Mouse (Mus musculus) hindbrain, embryonic 11.5 days (tissue): ENCODE data around the gene Scarb1. TPM values are rescaled to one million over a fixed set of nuclear protein-coding genes. Genes with fewer than 3 reads are reported as not detected.

Experiments
- ATAC-seq: fragments of 200-750 bp; cut with Nextera tagmentation; 2 replicates; pipeline ENCODE4 v1.8.0; 2017; ENCODE audit warnings: mild to moderate bottlenecking, moderate TSS enrichment, moderate library complexity; ENCODE audit not compliant: low FRiP score
- DNase-seq: peaks from one replicate; pipeline ENCODE4 v3.0.0-alpha.2; 2015; ENCODE audit warnings: low spot score
- H3K27ac ChIP-seq: fragments of 300-500 bp; sonication (generic); 2 replicates; pipeline ENCODE4 v1.5.1; 2014; ENCODE audit warnings: mild to moderate bottlenecking, low read depth, low read length
- H3K27me3 ChIP-seq: fragments of 300-500 bp; sonication (generic); 2 replicates; pipeline ENCODE4 v1.6.1; 2014; ENCODE audit warnings: mild to moderate bottlenecking, low read length, moderate library complexity, mixed read lengths; ENCODE audit not compliant: control insufficient read depth, insufficient read depth
- H3K36me3 ChIP-seq: fragments of 300-500 bp; sonication (generic); 2 replicates; pipeline ENCODE4 v1.6.1; 2014; ENCODE audit warnings: mild to moderate bottlenecking, low read length, moderate library complexity, mixed read lengths; ENCODE audit not compliant: control insufficient read depth, insufficient read depth
- H3K4me1 ChIP-seq: fragments of 300-500 bp; sonication (generic); replicated peaks from 2 replicates; pipeline ENCODE4 v1.6.1; 2014; ENCODE audit warnings: low read length, mixed read lengths; ENCODE audit not compliant: control insufficient read depth, insufficient read depth
- H3K4me2 ChIP-seq: fragments of 300-500 bp; sonication (generic); replicated peaks from 2 replicates; pipeline ENCODE4 v1.6.1; 2014; ENCODE audit warnings: mild to moderate bottlenecking, low read depth, low read length
- H3K4me3 ChIP-seq: fragments of 300-500 bp; sonication (generic); 2 replicates; pipeline ENCODE4 v1.5.1; 2014; ENCODE audit warnings: low read depth, low read length
- H3K9ac ChIP-seq: fragments of 300-500 bp; sonication (generic); 2 replicates; pipeline ENCODE4 v1.6.1; 2014; ENCODE audit warnings: low read depth, low read length
- H3K9me3 ChIP-seq: fragments of 300-500 bp; sonication (generic); 2 replicates; pipeline ENCODE4 v1.6.1; 2016; ENCODE audit warnings: low read length; ENCODE audit not compliant: control insufficient read depth
- WGBS: fragments of 180-500 bp; shearing (Covaris S2); extraction: QIAGEN DNeasy Blood & Tissue Kit; methylation state at CpG from one replicate; pipeline ENCODE4 v1.1.7; 2014; 5-methylcytosine and 5-hydroxymethylcytosine counted together
- polyA plus RNA-seq: library from polyadenylated mRNA; unstranded; fragments of >200 nt; fragmentation: Nextera tagmentation; extraction: Ambion mirVana; gene quantifications from 2 replicates; pipeline ENCODE4 v1.2.1, GENCODE M21; 2014

Scarb1 gene
- polyA plus RNA-seq, 1 experiment from 2014 or later: 20.4 TPM

GRCm38 (mm10) chr5:125383637-125384420, 42.9 kb upstream of the Scarb1 start:
- Histone ChIP-seq H3K9me3 (no peaks in the 10 kb centered on the region), H3K27ac (no peak overlapping the region), H3K4me1 (peaks cover 2% of the 10 kb centered on the region; the same call in 1 of the 2 replicates), H3K4me3 (no peak overlapping the region), H3K27me3 (no peaks in the 10 kb centered on the region), H3K9ac (no peak overlapping the region), H3K36me3 (no peaks in the 10 kb centered on the region), H3K4me2 (no peak overlapping the region)
- WGBS: 86% methylated on average over 3 of the region's 3 CpGs
- no peak for ATAC-seq
- no peak for DNase-seq

DNA sequence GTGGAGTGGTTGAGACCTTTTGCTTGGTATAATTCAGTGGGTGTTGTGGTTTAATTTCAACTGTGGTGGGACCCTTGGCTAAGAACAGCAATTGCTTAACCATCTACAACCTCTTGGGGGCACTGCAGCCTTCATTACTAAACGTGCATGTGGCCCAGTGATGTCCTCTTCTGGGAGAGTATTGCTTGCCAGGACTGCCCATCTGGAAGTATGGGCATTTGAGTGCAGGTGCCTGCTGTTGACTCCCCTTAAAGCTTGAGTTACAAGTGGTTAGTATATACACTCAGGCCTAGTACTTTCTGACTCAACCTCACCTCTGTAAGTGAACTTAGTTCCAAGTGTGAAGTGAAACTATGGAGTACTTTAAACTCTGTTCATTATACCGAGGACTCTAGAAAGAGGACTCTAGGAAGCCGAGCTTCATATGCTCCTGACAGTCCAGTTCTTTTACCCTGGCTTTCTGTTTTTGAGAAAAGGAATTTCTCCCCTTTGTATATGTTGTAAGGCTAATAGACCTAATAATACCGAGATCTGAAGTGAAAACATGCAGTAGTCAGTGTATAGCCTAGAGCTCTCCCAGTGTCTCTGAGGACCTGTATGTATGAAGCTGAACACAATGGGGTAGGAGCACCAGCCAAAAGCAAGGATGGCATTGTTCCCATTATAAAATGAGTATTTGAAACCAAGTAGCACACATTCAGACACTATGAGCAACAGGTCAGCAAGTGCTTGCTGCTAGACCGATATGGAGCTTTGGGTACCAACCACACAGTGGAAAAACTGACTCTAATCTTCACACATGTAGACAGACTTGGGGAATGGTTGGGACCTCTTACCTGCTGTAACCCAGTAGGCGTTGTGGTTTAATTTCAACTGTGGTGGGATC, 42.0 kb upstream of the Scarb1 start:
- ATAC-seq: peak; percentile 64; the same call in 1 of the 2 replicates
- Histone ChIP-seq H3K4me3 (no peak overlapping the region), H3K9me3 (no peaks in the 10 kb centered on the region), H3K9ac (no peak overlapping the region), H3K4me1 (no peaks in the 10 kb centered on the region; the same call in 1 of the 2 replicates), H3K4me2 (no peak overlapping the region), H3K27ac (no peak overlapping the region), H3K36me3 (no peaks in the 10 kb centered on the region), H3K27me3 (no peaks in the 10 kb centered on the region)
- peak; percentile 67 for DNase-seq
- 57% methylated on average over 6 of the region's 6 CpGs for WGBS

DNA sequence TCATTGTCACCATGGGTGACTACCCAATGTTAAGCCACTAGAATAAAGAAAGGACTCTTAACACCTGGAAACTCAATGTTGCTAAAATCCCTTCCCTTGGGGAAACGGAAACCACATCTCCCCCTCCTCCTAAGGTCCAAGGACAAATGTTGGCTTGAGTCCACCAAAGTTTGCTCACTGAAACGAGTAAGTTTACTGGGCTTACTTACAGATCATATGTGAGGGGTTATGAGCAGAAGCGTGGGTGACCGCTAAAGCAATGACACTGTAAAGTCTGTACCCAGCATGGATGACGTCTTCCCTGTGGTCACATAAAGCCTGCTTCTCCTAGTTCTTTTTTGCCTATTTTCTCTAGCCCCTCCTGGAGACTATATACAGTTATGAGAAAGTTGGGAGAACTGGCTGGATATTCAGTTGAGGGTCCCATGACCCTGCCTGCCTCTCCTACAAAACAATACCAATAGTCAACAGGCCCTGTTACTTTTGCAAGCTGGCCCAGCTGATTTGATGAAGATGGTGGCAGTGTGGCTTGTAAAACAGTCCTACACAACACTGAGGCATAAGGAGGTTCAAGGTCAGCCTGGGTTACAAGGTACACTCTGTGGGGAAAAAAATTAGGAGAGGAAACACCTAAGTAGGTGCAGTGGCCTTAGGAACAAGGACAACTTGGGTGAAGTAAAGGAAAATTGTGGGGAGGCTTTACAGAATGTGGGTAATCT, 41.2 kb upstream of the Scarb1 start:
- no peaks in the 10 kb centered on the region; the same call in 1 of the 2 replicates for H3K4me1 ChIP-seq
- no peak overlapping the region for H3K4me2 ChIP-seq
- no peak for DNase-seq
- no peak overlapping the region for H3K27ac ChIP-seq
- H3K9me3 ChIP-seq: no peaks in the 10 kb centered on the region
- H3K4me3 ChIP-seq: no peak overlapping the region
- no peaks in the 10 kb centered on the region for H3K27me3 ChIP-seq
- no peak for ATAC-seq
- 86% methylated on average over 5 of the region's 5 CpGs for WGBS
- no peak overlapping the region for H3K9ac ChIP-seq
- no peaks in the 10 kb centered on the region for H3K36me3 ChIP-seq

DNA sequence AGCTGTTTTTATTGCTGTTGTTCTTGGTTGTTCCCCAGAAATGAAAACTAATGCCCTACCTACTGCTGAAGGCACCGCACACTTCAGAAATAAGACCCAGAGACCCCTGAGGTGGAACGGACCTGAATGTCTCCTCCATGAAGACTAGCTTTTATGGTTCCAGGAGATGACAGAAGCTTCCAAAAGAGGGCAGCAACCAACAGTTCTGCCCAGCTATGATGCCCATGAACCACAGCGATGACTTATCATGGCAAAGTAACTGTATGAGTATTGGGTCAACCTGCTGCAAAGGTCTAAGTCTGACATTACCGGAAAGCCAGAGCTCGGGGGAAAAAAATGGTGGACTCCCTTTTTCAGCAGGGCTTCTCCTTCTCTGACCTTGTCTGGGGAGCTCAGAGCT, 38.0 kb upstream of the Scarb1 start:
- no peak for DNase-seq
- H3K36me3 ChIP-seq: no peaks in the 10 kb centered on the region
- no peak for ATAC-seq
- no peak overlapping the region for H3K9ac ChIP-seq
- no peaks in the 10 kb centered on the region for H3K4me1 ChIP-seq
- 91% methylated on average over 5 of the region's 5 CpGs for WGBS
- H3K27me3 ChIP-seq: no peaks in the 10 kb centered on the region
- H3K9me3 ChIP-seq: no peaks in the 10 kb centered on the region
- no peak overlapping the region for H3K4me2 ChIP-seq
- no peak overlapping the region for H3K27ac ChIP-seq
- H3K4me3 ChIP-seq: no peak overlapping the region

- Histone ChIP-seq H3K4me1 (no peaks in the 10 kb centered on the region), H3K9me3 (no peaks in the 10 kb centered on the region), H3K4me2 (no peak overlapping the region), H3K27ac (no peak overlapping the region), H3K27me3 (no peaks in the 10 kb centered on the region), H3K9ac (no peak overlapping the region), H3K4me3 (no peak overlapping the region), H3K36me3 (no peaks in the 10 kb centered on the region)
- no peak for ATAC-seq
- 59% methylated on average over 7 of the region's 7 CpGs for WGBS
- DNase-seq: no peak
Observed at GRCm38 (mm10) chr5:125377214-125377613, 36.3 kb upstream of the Scarb1 start.

DNA sequence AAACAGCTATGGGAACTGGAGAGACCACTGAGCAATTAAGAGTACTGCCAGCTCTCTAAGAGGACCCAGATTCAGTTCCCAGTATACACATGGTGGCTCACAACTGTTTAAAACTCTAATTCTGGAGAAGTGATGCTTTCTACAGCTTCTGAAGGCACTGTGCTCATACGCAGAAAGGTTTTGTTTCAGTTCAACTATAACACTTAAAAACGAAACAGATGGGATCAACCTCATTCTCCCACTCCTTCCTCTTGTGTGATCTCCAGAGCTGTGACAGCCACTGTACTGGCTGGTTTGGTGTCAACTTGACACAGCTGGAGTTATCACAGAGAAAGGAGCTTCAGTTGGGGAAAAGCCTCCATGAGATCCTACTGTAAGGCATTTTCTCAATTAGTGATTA, 35.0 kb upstream of the Scarb1 start:
- Histone ChIP-seq H3K4me3 (no peak overlapping the region), H3K4me2 (no peak overlapping the region)
- no peak for DNase-seq

GRCm38 (mm10) chr5:125372027-125372426, 31.1 kb upstream of the Scarb1 start:
- WGBS: 81% methylated on average over 4 of the region's 4 CpGs
- DNase-seq: no peak

More for the DNA sequence above, 35.0 kb upstream of the Scarb1 start:
- H3K4me1 ChIP-seq: no peaks in the 10 kb centered on the region
- no peaks in the 10 kb centered on the region for H3K36me3 ChIP-seq
- no peaks in the 10 kb centered on the region for H3K9me3 ChIP-seq
- no peaks in the 10 kb centered on the region for H3K27me3 ChIP-seq
- no peak overlapping the region for H3K9ac ChIP-seq
- no peak for ATAC-seq
- 88% methylated on average over 2 of the region's 2 CpGs for WGBS
- H3K27ac ChIP-seq: no peak overlapping the region

GRCm38 (mm10) chr5:125370950-125371693, 30.2 kb upstream of the Scarb1 start:
- DNase-seq (no peak), ATAC-seq (no peak)
- Histone ChIP-seq H3K4me3 (no peak overlapping the region), H3K27ac (no peak overlapping the region), H3K9me3 (no peaks in the 10 kb centered on the region), H3K4me1 (no peaks in the 10 kb centered on the region), H3K4me2 (no peak overlapping the region), H3K27me3 (no peaks in the 10 kb centered on the region), H3K9ac (no peak overlapping the region), H3K36me3 (no peaks in the 10 kb centered on the region)
- 77% methylated on average over 7 of the region's 7 CpGs for WGBS

More at GRCm38 (mm10) chr5:125372027-125372426, 31.1 kb upstream of the Scarb1 start:
- Histone ChIP-seq H3K9ac (no peak overlapping the region), H3K36me3 (no peaks in the 10 kb centered on the region), H3K9me3 (no peaks in the 10 kb centered on the region), H3K4me2 (no peak overlapping the region), H3K4me1 (no peaks in the 10 kb centered on the region), H3K4me3 (no peak overlapping the region), H3K27ac (no peak overlapping the region), H3K27me3 (no peaks in the 10 kb centered on the region)
- ATAC-seq: no peak
